Mouse (Mus musculus) monocyte, adult 59 days (primary cell): ENCODE measurements around the gene Zzz3. TPM values are rescaled to one million over a fixed set of nuclear protein-coding genes. Genes with fewer than 3 reads are reported as not detected.

Experiments used
- total RNA-seq, 2 experiments: library from RNA; stranded (reverse); gene quantifications; one replicate each; pipeline ENCODE4 v1.2.4; 2023

The Zzz3 gene
- total RNA-seq, result 10 to 100 TPM; 39.6 to 40.3 TPM

DNA sequence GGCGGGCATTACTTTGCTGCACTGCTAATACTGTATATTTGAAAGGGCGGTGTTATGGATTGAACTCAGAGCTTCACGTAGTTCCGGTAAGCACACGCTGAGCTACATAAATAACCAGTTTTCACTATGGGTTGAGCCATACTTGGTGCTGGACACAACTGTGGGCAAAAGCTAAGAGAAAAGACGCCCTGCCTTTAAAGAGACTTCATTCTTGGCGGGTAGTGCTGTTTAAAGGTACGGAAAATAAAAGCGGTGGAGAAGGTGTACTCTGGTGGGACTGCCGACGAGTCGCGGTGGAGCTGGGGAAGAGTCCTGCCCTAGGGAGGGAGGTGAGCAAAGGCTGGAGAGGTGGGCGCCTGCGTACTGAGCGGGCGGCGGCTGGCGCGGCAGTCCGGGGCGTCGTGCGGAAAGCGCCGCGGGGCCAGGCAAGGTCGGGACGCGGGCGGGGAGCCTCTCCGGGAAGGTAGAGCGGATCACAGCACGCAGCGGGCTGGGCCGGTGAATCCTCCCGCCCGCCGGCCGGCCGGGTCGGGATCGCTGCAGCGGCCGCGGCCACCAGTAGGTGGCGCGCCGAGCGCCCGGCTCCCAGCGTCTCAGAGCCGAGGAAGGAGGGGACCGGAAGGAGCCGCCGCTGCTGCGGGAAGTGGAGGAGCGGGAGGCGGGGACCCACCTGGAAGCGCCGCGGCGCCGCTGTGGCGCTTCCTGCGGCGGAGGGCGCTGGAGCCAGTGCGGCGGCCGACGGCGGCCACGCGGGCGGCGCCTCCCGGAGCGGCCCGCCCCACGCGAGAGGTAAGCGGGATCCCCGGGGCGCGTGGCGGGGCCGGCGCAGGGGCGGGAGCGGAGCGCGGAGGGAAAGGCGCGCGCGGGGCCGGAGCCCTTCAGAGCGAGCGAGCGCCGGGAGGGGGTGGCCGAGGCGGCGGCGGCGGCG lies at the start of gene Zzz3:
Gene Zzz3, plus strand, starts transcription at position 124 of the 928 bp plus-strand sequence.

DNA sequence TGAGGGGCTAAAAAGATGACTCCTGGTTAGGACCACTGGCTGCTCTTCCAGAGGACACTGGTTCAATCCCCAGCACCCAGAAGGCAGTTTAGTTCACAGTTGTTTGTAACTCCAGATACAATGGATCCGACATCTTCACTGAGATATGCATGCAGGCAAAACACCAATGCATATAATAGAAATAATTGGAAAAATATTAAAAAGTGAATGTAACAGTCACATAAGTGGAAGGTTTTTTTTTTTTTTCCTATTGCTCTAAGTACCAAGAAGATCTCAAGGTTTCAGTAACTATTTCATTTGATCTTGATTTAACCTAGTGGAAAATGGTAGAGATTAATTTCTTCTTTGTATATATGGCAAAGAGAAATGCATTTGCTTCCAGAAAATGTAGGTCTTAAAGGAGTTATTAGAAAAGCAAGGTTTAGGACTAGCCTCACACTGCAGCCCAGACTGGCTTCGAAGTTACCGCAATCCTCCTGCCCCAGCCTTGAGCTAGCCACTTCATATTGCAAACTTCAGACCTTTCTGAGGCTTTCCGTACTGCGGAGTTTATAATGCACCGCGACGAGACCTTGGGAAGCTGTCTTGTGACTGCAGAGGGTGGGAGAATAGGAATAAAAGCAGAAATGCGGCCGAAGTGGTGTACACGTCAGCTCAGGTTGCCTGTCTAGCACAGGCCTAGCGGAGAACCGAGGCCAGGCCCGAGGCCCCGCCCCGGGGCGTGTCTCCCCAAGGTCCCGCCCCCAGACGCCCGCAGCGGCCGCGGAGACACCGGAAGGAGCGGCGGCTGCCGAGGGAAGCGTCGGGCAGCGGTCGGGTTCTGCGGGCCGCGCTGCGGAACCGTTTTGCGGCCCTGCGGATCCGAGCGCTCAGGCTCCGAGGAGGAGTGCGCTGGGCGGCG lies 49.3 kb upstream of the Zzz3 start, which contains the start of gene Usp33:
Gene Usp33, plus strand, starts transcription at position 747 of the 901 bp plus-strand sequence.

Other genes starting within 250 kb of the Zzz3 start
- not detected for gene Gipc2, start 229.2 kb upstream of the Zzz3 start, total RNA-seq
- gene Dnajb4, start 185.2 kb upstream of the Zzz3 start, total RNA-seq, result 10 to 100 TPM; 22.0 to 25.2 TPM
- 100 to 1,000 TPM; 101 to 109 TPM for gene Fubp1, start 185.1 kb upstream of the Zzz3 start, total RNA-seq
- not detected for gene Nexn, start 129.1 kb upstream of the Zzz3 start, total RNA-seq
- gene Miga1, start 55.1 kb upstream of the Zzz3 start, total RNA-seq, result 1 to 10 TPM; 4.4 to 5.3 TPM
- 10 to 100 TPM; 55.2 to 58.2 TPM for gene Usp33, start 49.0 kb upstream of the Zzz3 start, total RNA-seq